ENCODE assay signal across 11 mouse cellular contexts in the genomic region with DNA sequence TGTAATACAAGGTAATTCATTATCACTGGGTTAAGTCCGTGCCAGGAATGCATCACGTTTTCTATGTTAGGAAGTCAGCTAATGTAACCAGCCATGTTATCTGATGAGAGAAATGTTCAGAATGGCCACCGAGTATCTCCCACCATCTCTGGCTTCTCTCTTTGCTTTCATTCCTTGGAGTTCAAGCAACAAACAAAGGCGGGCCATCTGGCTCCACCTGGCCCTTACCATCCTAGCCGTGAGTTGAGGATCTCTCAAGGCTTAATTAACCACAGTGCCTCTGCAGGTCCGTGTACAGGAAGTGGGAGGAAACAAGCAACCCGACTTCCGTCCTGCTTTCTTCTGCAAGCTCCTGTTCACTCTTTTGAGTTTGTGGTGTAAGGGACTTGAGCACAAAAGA. TPM values are rescaled to one million over a fixed set of nuclear protein-coding genes. Genes with fewer than 3 reads are reported as not detected.
DNase-seq lines count a peak whose midpoint lies in the region; ATAC-seq lines count a peak whose summit lies in the region.
"Had no signal": no experiment of that assay in that cellular context is flagged by ENCODE, and none has a peak within 500 bp of the region (broad histone marks: within the 10 kb centered on the region; RNA-seq: fewer than 3 reads in every experiment).

No protein-coding gene starts in this region.

- whole genome bisulfite sequencing in kidney, embryonic 16.5 days = 36% methylated on average over 8 of the region's 8 CpGs
- 44% methylated on average over 8 of the region's 8 CpGs for WGBS in intestine, embryonic 14.5 days

- H3K4me3 ChIP-seq in kidney, embryonic 16.5 days (ENCODE audit: low read length) = no peak overlapping the region
- H3K4me3 ChIP-seq in intestine, embryonic 14.5 days (ENCODE audit: low read depth, low read length) = no peak overlapping the region

- no peaks in the 10 kb centered on the region for H3K27me3 ChIP-seq in kidney, embryonic 16.5 days (ENCODE audit: insufficient read depth, low read length)
- no peaks in the 10 kb centered on the region for H3K27me3 ChIP-seq in intestine, embryonic 14.5 days (replicated peaks; ENCODE audit: control insufficient read depth, insufficient read depth, low read length)
- no peaks in the 10 kb centered on the region for H3K27me3 ChIP-seq in splenic B cell, adult 2 months (ENCODE audit: control insufficient read depth, insufficient read depth, low read length, poor library complexity, severe bottlenecking)

- DNase-seq in kidney, adult 8-10 months = no peak
- no peak for DNase-seq in intestine, embryonic 14.5 days (ENCODE audit: low spot score)
- peak; percentile 48 for DNase-seq in splenic B cell, adult 2 months (ENCODE audit: low read depth, low spot score)
- no peak for DNase-seq in cerebellum, adult 11 months
- no peak for DNase-seq in layer of hippocampus, adult 8-10 months (ENCODE audit: low spot score in 2 of 2)
- no peak for DNase-seq in cerebellum, adult 18-20 months
- DNase-seq: cerebellum, postnatal 25 days had no signal

- peak overlapping the region; percentile 28; the same call in 1 of the 2 replicates for H3K4me2 ChIP-seq in kidney, embryonic 16.5 days (replicated peaks; ENCODE audit: low read depth, low read length)
- H3K4me2 ChIP-seq in intestine, embryonic 14.5 days (ENCODE audit: low read length) = peak overlapping the region; percentile 18; the same call in 1 of the 2 replicates

- H3K36me3 ChIP-seq in kidney, embryonic 16.5 days (ENCODE audit: insufficient read depth, low read length) = no peaks in the 10 kb centered on the region
- H3K36me3 ChIP-seq in intestine, embryonic 14.5 days (ENCODE audit: control insufficient read depth, insufficient read depth, low read length) = no peaks in the 10 kb centered on the region
- no peaks in the 10 kb centered on the region for H3K36me3 ChIP-seq in splenic B cell, adult 2 months (ENCODE audit: control insufficient read depth, insufficient read depth, low read length, poor library complexity, severe bottlenecking)

- no peak overlapping the region for H3K9ac ChIP-seq in kidney, embryonic 16.5 days (replicated peaks; ENCODE audit: low read length)
- no peak overlapping the region for H3K9ac ChIP-seq in intestine, embryonic 14.5 days (ENCODE audit: low read length)

- H3K4me1 ChIP-seq in kidney, embryonic 16.5 days (ENCODE audit: insufficient read depth, low read length) = peaks cover 30% of the 10 kb centered on the region
- peaks cover 27% of the 10 kb centered on the region for H3K4me1 ChIP-seq in intestine, embryonic 14.5 days (replicated peaks; ENCODE audit: control insufficient read depth, insufficient read depth, low read length)

- ATAC-seq in kidney, embryonic 16.5 days (ENCODE audit: low FRiP score, low TSS enrichment) = no peak
- ATAC-seq in activated CD4-positive, CD25-positive, alpha-beta regulatory T cell, adult 4 months = peak; percentile 67
- no peak for ATAC-seq in intestine, embryonic 14.5 days (replicated peaks; ENCODE audit: low FRiP score, low TSS enrichment, low read depth)
- ATAC-seq: midbrain, embryonic 16.5 days had no signal

- H3K27ac ChIP-seq in kidney, embryonic 16.5 days (ENCODE audit: low read length) = peak overlapping the region; percentile 36; the same call in 1 of the 2 replicates
- H3K27ac ChIP-seq in intestine, embryonic 14.5 days (ENCODE audit: low read depth) = no peak overlapping the region

- H3K9me3 ChIP-seq in kidney, embryonic 16.5 days (ENCODE audit: low read length) = no peaks in the 10 kb centered on the region
- no peaks in the 10 kb centered on the region for H3K9me3 ChIP-seq in intestine, embryonic 14.5 days (ENCODE audit: control insufficient read depth, low read length)

RNA-seq across cellular contexts. Expression of gene Parp16, which starts 21.8 kb away (rescaled TPM):
- 7.4 and 8.6 TPM in 2 replicates for polyA plus RNA-seq in kidney, embryonic 16.5 days (2015; fragmentation: Nextera tagmentation; extraction: Ambion mirVana)
- 1 to 10 TPM; 5.7 to 6.6 TPM for polyA plus RNA-seq in activated CD4-positive, CD25-positive, alpha-beta regulatory T cell, adult 4 months (2017; shearing (Covaris generic))
- polyA plus RNA-seq in intestine, embryonic 14.5 days (2014; fragmentation: Nextera tagmentation; extraction: Ambion mirVana) = 8.1 and 9.1 TPM in 2 replicates
- total RNA-seq in layer of hippocampus, adult 8-10 months (2022) = 1 to 10 TPM; 4.4 to 6.0 (median 5.6) TPM

RNA-seq across cellular contexts. Expression of gene Cilp, which starts 48.0 kb away (rescaled TPM):
- polyA plus RNA-seq in kidney, embryonic 16.5 days (2015; fragmentation: Nextera tagmentation; extraction: Ambion mirVana) = 0.76 and 0.82 TPM in 2 replicates
- not detected for polyA plus RNA-seq in activated CD4-positive, CD25-positive, alpha-beta regulatory T cell, adult 4 months (2017; shearing (Covaris generic))
- polyA plus RNA-seq in intestine, embryonic 14.5 days (2014; fragmentation: Nextera tagmentation; extraction: Ambion mirVana) = 1.1 and 2.0 TPM in 2 replicates
- under 1 TPM in 2 of 4 experiments, not detected in 2; 0.10 to 0.16 TPM for total RNA-seq in layer of hippocampus, adult 8-10 months (2022)
- total RNA-seq: layer of hippocampus, postnatal 25 days had no signal
